Mouse (Mus musculus): Measurements from ENCODE around the gene Camsap1.

Gene Camsap1

GRCm38 (mm10) chr2:25879061-25879460 lies 104.0 kb downstream of the Camsap1 start:
- peak in 1 of 2 experiments; percentile 52 for DNase-seq

GRCm38 (mm10) chr2:25878516-25878915 lies 104.6 kb downstream of the Camsap1 start:
- DNase-seq = peak; percentile 75 to 79

GRCm38 (mm10) chr2:25877736-25878268 lies 105.3 kb downstream of the Camsap1 start:
- DNase-seq = peak; percentile 86 to 87

GRCm38 (mm10) chr2:25877250-25877735 lies 105.8 kb downstream of the Camsap1 start:
- DNase-seq = no peak

Measured in cerebellum, adult 18-20 months (tissue).